Mouse (Mus musculus) E14TG2a.4 (cell line): ENCODE results near the gene Col4a4.

Source experiments
- CTCF ChIP-seq: conservative IDR thresholded peaks from 2 replicates; pipeline ENCODE4 v1.5.1; 2014; ENCODE audit warnings: low read length
- NANOG ChIP-seq: IDR thresholded peaks from 2 replicates; pipeline ENCODE4 v1.6.1; 2014; ENCODE audit warnings: borderline replicate concordance, low read length, mixed read lengths

DNA sequence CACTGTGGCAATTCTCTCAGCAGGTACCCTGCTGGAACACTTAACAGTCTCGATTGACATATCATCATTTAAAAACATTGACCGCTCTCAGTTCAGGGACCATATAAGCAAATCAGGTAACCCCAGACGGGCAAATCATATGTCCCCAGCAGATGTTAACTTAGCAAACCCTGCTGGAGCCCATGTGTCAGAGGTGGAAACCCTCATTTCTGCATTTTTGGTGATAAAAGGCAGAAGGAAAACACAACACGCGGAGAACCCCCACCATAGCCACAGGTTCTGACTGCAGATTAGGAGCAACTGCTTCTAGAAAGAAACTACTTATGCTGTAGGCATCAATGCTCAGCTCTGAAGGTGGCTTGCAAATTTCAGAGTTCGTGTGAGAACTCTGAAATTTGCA is 38.3 kb upstream of the Col4a4 start:
- TF ChIP-seq CTCF (no peak), NANOG (no peak)
